8 mouse cellular contexts compared by ENCODE assay signal in the genomic region with DNA sequence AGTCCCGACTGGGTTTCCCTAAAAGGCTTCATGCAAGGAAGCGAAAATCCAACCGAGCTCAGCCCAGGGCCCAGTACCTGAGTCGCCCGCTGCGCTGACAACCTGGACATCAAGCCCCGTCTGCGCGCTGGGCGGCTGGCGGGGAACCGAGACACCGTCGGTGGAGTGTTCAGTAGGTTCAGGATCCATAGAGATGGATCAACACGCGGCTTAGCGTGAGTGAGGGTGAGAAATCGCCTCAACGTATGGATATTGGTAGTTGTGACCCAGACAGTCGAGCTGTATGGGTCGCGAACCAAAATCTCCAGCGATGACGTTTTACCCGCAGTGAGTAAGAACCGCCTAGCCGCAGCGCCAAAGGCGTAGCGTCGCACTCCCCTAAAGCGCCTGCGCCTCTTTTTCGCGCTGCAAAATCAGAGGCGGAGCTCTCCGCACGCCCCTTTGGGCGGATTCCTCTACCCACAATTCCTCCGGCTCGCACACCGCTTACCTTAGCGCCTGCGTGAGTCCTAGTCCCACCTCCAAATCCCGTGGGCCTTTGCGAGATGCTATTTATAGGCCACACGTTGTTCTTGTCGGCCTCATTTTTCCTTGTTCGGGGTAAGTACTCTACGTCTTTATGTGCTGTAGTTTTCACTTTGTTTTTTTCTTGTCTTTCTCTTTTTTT. TPM values are rescaled to one million over a fixed set of nuclear protein-coding genes. Genes with fewer than 3 reads are reported as not detected.
DNase-seq lines count a peak whose midpoint lies in the region; ATAC-seq and TF ChIP-seq lines count a peak whose summit lies in the region.

A gene (minus strand): TSS at position 463 of the 667 bp plus-strand sequence.

- H3K27me3 ChIP-seq in forebrain, embryonic 15.5 days = no peaks in the 10 kb centered on the region

- H3K4me1 ChIP-seq in ES-E14 (ENCODE audit: control insufficient read depth in 2 of 2, insufficient read depth in 2 of 2, low read length in 2 of 2, poor library complexity in 1 of 2) = 0 out of 4 replicates have a peak, but pooled peaks cover 0 to 3% of the 10 kb centered on the region in 2 experiments
- H3K4me1 ChIP-seq in forebrain, embryonic 15.5 days = peaks cover 39% of the 10 kb centered on the region
- no peaks in the 10 kb centered on the region; the same call in none of the 2 replicates for H3K4me1 ChIP-seq in lung, adult 2 months (ENCODE audit: control insufficient read depth, insufficient read depth, low read length)

- peak; percentile 96 for DNase-seq in ES-E14 (ENCODE audit: low read depth, low spot score)
- peak; percentile 99 for DNase-seq in cerebellum, adult 11-12 months
- peak; percentile 96 for DNase-seq in heart, postnatal 25 days (ENCODE audit: low spot score)
- peak; percentile 98 for DNase-seq in layer of hippocampus, adult 18-20 months (ENCODE audit: low spot score in 2 of 2)
- DNase-seq in lung, adult 2 months = peak; percentile 93
- peak; percentile 94 to 97 for DNase-seq in thymus, adult 18-20 months

- no peaks in the 10 kb centered on the region for H3K9me3 ChIP-seq in ES-E14 (ENCODE audit: control insufficient read depth, insufficient read depth, low read depth, low read length)
- H3K9me3 ChIP-seq in forebrain, embryonic 15.5 days = no peaks in the 10 kb centered on the region

- in situ Hi-C loops in ES-E14 (cut with MboI; ENCODE audit: low sequenced_read_pairs in 2 of 2, unreplicated experiment in 2 of 2) = no loop called here

- TF ChIP-seq POLR2A in lung, adult 2 months (IDR thresholded peaks at IDR 0.05; ENCODE audit: borderline replicate concordance, extremely low read depth, low read depth, low read length) = peak; percentile 88; the same call in 1 of the 2 replicates

- peak within 1 kb of the TSS; percentile 94 for H3K27ac ChIP-seq in ES-E14 (ENCODE audit: insufficient read depth, low read depth, low read length, poor library complexity, severe bottlenecking)
- H3K27ac ChIP-seq in forebrain, embryonic 15.5 days (replicated peaks) = peak within 1 kb of the TSS; percentile 93

- under 1% methylated on average over 50 of the region's 50 CpGs for WGBS in forebrain, embryonic 15.5 days
- under 1% methylated on average over 50 of the region's 50 CpGs for WGBS in lung, adult 2 months

- H3K4me2 ChIP-seq in forebrain, embryonic 15.5 days (replicated peaks) = peak within 1 kb of the TSS; percentile 61

- intact Hi-C loops in heart, postnatal 25 days (cut with DNase I) = loop anchor here (5.0 kb wide), 1 partner anchor 94 kb away; a partner anchor contains a TSS

- H3K4me3 ChIP-seq in ES-E14 (ENCODE audit: insufficient read depth in 1 of 2, low read depth in 1 of 2, low read length in 2 of 2, poor library complexity in 1 of 2, severe bottlenecking in 1 of 2) = peak within 1 kb of the TSS; percentile 83 to 92
- H3K4me3 ChIP-seq in forebrain, embryonic 15.5 days = peak within 1 kb of the TSS; percentile 78
- H3K4me3 ChIP-seq in lung, adult 2 months (replicated peaks; ENCODE audit: extremely low read depth, low read depth, low read length) = peak within 1 kb of the TSS; percentile 100

- peak within 1 kb of the TSS; percentile 99 for H3K9ac ChIP-seq in ES-E14 (ENCODE audit: insufficient read depth, low read depth, low read length, poor library complexity, severe bottlenecking)
- H3K9ac ChIP-seq in forebrain, embryonic 15.5 days (replicated peaks) = peak within 1 kb of the TSS; percentile 93

- peak; percentile 97 for ATAC-seq in forebrain, embryonic 15.5 days (replicated peaks)
- peak; percentile 93 for ATAC-seq in neutrophil, adult 5-6 weeks (ENCODE audit: extremely low read depth, insufficient number of reproducible peaks, low FRiP score, poor library complexity, severe bottlenecking)

- no peak for TF ChIP-seq CTCF in lung, adult 2 months (IDR thresholded peaks at IDR 0.05; ENCODE audit: insufficient read depth, low read length)

- H3K36me3 ChIP-seq in ES-E14 (ENCODE audit: control insufficient read depth, insufficient read depth, low read length, poor library complexity, severe bottlenecking) = peaks cover 29% of the 10 kb centered on the region
- peaks cover 26% of the 10 kb centered on the region for H3K36me3 ChIP-seq in forebrain, embryonic 15.5 days

TF ChIP-seq in ES-E14, 5 proteins besides CTCF, POLR2A, EP300 and RAD21:
- TF ChIP-seq ZC3H11A (IDR thresholded peaks at IDR 0.05; ENCODE audit: borderline replicate concordance, low read depth, low read length) (no peak), MAFK (IDR thresholded peaks at IDR 0.05; ENCODE audit: insufficient read depth, low read depth, low read length) (no peak), HCFC1 (IDR thresholded peaks at IDR 0.05; ENCODE audit: borderline replicate concordance, insufficient read depth, low read length) (peak; percentile 78; the same call in 1 of the 2 replicates), CHD2 (IDR thresholded peaks at IDR 0.05; ENCODE audit: low read depth, low read length) (peak; percentile 60; the same call in 1 of the 2 replicates), ZNF384 (IDR thresholded peaks at IDR 0.05; ENCODE audit: low read depth, low read length) (peak; percentile 63; the same call in 1 of the 2 replicates)

RNA-seq across cellular contexts. Expression of the gene that starts here (rescaled TPM):
- 354 and 566 TPM in 2 replicates for total RNA-seq in ES-E14 (2012; rRNA removed)
- polyA plus RNA-seq in forebrain, embryonic 15.5 days (2015; fragmentation: Nextera tagmentation; extraction: Ambion mirVana) = 164 and 171 TPM in 2 replicates
- 10 to 100 TPM; 36.1 to 38.0 TPM for total RNA-seq in heart, postnatal 25 days (2021)
- total RNA-seq in layer of hippocampus, adult 18-20 months (2021) = 100 to 1,000 TPM; 145 to 153 TPM
- 263 and 265 TPM in 2 replicates for polyA plus RNA-seq in lung, adult 2 months (2012; rRNA removed)
- 62.0 and 69.6 TPM in 2 replicates for total RNA-seq in neutrophil, adult 5-6 weeks (2017)

Comparison
In these comparisons a context has a peak if more than half of its experiments do, and no peak if none do; other contexts are left out.
1. Peak in every context shown above with its lines: DNase-seq, ATAC-seq, H3K4me3 ChIP-seq and H3K27ac ChIP-seq.